ENCODE assay signal across 21 mouse cellular contexts in genomic region chr9:106481075-106481474, GRCm38 (mm10). TPM values are rescaled to one million over a fixed set of nuclear protein-coding genes. Genes with fewer than 3 reads are reported as not detected.
DNase-seq lines count a peak whose midpoint lies in the region; ATAC-seq and TF ChIP-seq lines count a peak whose summit lies in the region.
"Had no signal": no experiment of that assay in that cellular context is flagged by ENCODE, and none has a peak within 500 bp of the region (broad histone marks: within the 10 kb centered on the region; RNA-seq: fewer than 3 reads in every experiment).

No protein-coding gene starts in this region.

- peaks cover 74% of the 10 kb centered on the region for H3K36me3 ChIP-seq in E14TG2a.4 (ENCODE audit: insufficient read depth, low read length)

- H3K4me1 ChIP-seq in E14TG2a.4 (replicated peaks; ENCODE audit: low read depth, low read length), result peaks cover 84% of the 10 kb centered on the region

- H3K4me3 ChIP-seq in E14TG2a.4 (replicated peaks; ENCODE audit: low read length), result peak overlapping the region; percentile 30; the same call in 1 of the 2 replicates
- H3K4me3 ChIP-seq: forebrain, embryonic 10.5 days; hindbrain, embryonic 13.5 days; midbrain, embryonic 12.5 days had no signal

- ATAC-seq in megakaryocyte progenitor cell, adult 5-6 weeks (replicated peaks; ENCODE audit: poor library complexity), result peak; percentile 14; the same call in 1 of the 2 replicates
- ATAC-seq: forebrain, postnatal 0 days; inflammation-experienced regulatory T-cells, adult 6 months had no signal

- peak; percentile 2 for DNase-seq in gastrocnemius, postnatal 10 days
- DNase-seq in gastrocnemius, postnatal 14 days, result no peak
- DNase-seq in thymus, postnatal 14 days, result peak; percentile 3
- DNase-seq in thymus, postnatal 4 days, result no peak
- no peak for DNase-seq in ovary, adult 18-20 months (ENCODE audit: low spot score)
- no peak for DNase-seq in ovary, postnatal 36 days (ENCODE audit: low spot score)
- DNase-seq: adrenal gland, postnatal 10 days; B cell, adult 2 months; forebrain, postnatal 0 days; kidney, adult 18-20 months had no signal

- no peak for TF ChIP-seq CTCF in E14TG2a.4 (conservative IDR thresholded peaks at IDR 0.05; ENCODE audit: low read length)

- no peaks in the 10 kb centered on the region for H3K27me3 ChIP-seq in E14TG2a.4 (ENCODE audit: insufficient read depth, low read length)
- H3K27me3 ChIP-seq: hindbrain, embryonic 13.5 days; midbrain, embryonic 12.5 days had no signal

- intact Hi-C loops in gastrocnemius, postnatal 14 days (cut with DNase I; ENCODE audit: low total_unique reads), result no loop called here

- H3K9me3 ChIP-seq in E14TG2a.4 (ENCODE audit: low read length), result no peaks in the 10 kb centered on the region
- H3K9me3 ChIP-seq: forebrain, embryonic 10.5 days; hindbrain, embryonic 13.5 days; midbrain, embryonic 12.5 days had no signal

RNA-seq across cellular contexts. Expression of gene Parp3, which starts 4.3 kb away (rescaled TPM):
- 10 to 100 TPM; 51.6 to 55.7 TPM for total RNA-seq in gastrocnemius, postnatal 10 days (2021)
- 10 to 100 TPM; 64.1 to 76.2 TPM for total RNA-seq in gastrocnemius, postnatal 14 days (2021)
- total RNA-seq in megakaryocyte progenitor cell, adult 5-6 weeks (2015), result 5.9 and 7.0 TPM in 2 replicates
- total RNA-seq in megakaryocyte progenitor cell, adult 5-6 weeks (2017), result 8.0 and 12.1 TPM in 2 replicates

RNA-seq across cellular contexts. Expression of gene Rrp9, which starts 5.3 kb away (rescaled TPM):
- 10 to 100 TPM; 17.7 to 19.4 TPM for total RNA-seq in gastrocnemius, postnatal 10 days (2021)
- 10 to 100 TPM; 12.6 to 18.4 TPM for total RNA-seq in gastrocnemius, postnatal 14 days (2021)
- total RNA-seq in megakaryocyte progenitor cell, adult 5-6 weeks (2015), result 18.9 and 21.3 TPM in 2 replicates
- 45.2 and 50.1 TPM in 2 replicates for total RNA-seq in megakaryocyte progenitor cell, adult 5-6 weeks (2017)

RNA-seq across cellular contexts. Expression of gene Gpr62, which starts 15.3 kb away (rescaled TPM):
- under 1 TPM; 0.19 to 0.52 TPM for total RNA-seq in gastrocnemius, postnatal 10 days (2021)
- total RNA-seq in gastrocnemius, postnatal 14 days (2021), result under 1 TPM; 0.16 to 0.33 TPM
- total RNA-seq in megakaryocyte progenitor cell, adult 5-6 weeks (2015), result not detected in 2 replicates
- total RNA-seq in megakaryocyte progenitor cell, adult 5-6 weeks (2017), result not detected in 2 replicates
- total RNA-seq: liver, adult 2 months; neutrophil, adult 5-6 weeks had no signal

RNA-seq across cellular contexts. Expression of gene Iqcf1, which starts 18.7 kb away (rescaled TPM):
- not detected for total RNA-seq in gastrocnemius, postnatal 10 days (2021)
- not detected for total RNA-seq in gastrocnemius, postnatal 14 days (2021)
- total RNA-seq in megakaryocyte progenitor cell, adult 5-6 weeks (2015), result not detected in 2 replicates
- total RNA-seq in megakaryocyte progenitor cell, adult 5-6 weeks (2017), result not detected in 2 replicates
- total RNA-seq: adrenal gland, postnatal 10 days; forebrain, postnatal 0 days; layer of hippocampus, adult 18-20 months; layer of hippocampus, postnatal 25 days; left cerebral cortex, postnatal 10 days; liver, adult 2 months; neutrophil, adult 5-6 weeks had no signal

RNA-seq across cellular contexts. Expression of gene Pcbp4, which starts 28.0 kb away (rescaled TPM):
- 10 to 100 TPM; 54.2 to 68.2 TPM for total RNA-seq in gastrocnemius, postnatal 10 days (2021)
- total RNA-seq in gastrocnemius, postnatal 14 days (2021), result 10 to 100 TPM; 47.6 to 48.7 TPM
- 0.91 and 1.7 TPM in 2 replicates for total RNA-seq in megakaryocyte progenitor cell, adult 5-6 weeks (2015)
- 0.96 and 2.7 TPM in 2 replicates for total RNA-seq in megakaryocyte progenitor cell, adult 5-6 weeks (2017)

Comparison
In these comparisons a context has a peak if more than half of its experiments do, and no peak if none do; other contexts are left out.
1. DNase-seq: peak in gastrocnemius, postnatal 10 days (single experiment) and thymus, postnatal 14 days (single experiment); none in gastrocnemius, postnatal 14 days (single experiment), thymus, postnatal 4 days (single experiment), ovary, adult 18-20 months (single experiment) and ovary, postnatal 36 days (single experiment).
2. RNA of gene Parp3, which starts 4.3 kb away (total RNA-seq): 64.1 to 76.2 TPM in gastrocnemius, postnatal 14 days and 51.6 to 55.7 TPM in gastrocnemius, postnatal 10 days; 5.9 to 12.1 TPM in megakaryocyte progenitor cell, adult 5-6 weeks; every median in the first group is over 4 times any median in the second.